Mouse (Mus musculus) regulatory T cell (primary cell): ENCODE results near the gene Foxr1.

ENCODE experiments used
- in situ Hi-C: fragments of 300-600 bp; cut with MboI, MseI; formaldehyde crosslinking; loops from one replicate; pipeline ENCODE4 v1.15.1; 2025; ENCODE audit warnings: high pct_unique_total_duplicates

Gene Foxr1

DNA sequence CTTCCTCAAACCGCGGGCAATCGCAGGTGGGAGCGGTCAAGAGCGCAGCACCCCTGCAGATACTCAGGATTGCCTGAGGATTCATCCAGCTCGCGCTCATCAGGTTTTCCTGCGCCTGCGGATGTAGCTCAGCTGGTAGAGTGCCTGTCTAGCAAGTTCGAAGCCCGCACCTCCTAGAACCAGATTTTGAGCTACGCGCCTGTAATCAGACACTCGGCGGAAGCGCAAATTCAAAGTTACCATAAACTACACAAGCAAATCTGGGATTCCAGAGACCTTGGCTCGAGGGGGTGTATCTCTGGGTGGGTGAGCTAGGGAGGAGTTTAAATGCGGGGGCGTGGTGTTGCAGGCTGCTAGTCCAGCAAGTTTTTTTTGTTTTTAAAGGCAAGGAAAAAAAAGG is at the start of gene Foxr1:
TSS of gene Foxr1 (minus strand) at position 176 of the 400 bp plus-strand sequence.
- in situ Hi-C loops = no loop called here

DNA sequence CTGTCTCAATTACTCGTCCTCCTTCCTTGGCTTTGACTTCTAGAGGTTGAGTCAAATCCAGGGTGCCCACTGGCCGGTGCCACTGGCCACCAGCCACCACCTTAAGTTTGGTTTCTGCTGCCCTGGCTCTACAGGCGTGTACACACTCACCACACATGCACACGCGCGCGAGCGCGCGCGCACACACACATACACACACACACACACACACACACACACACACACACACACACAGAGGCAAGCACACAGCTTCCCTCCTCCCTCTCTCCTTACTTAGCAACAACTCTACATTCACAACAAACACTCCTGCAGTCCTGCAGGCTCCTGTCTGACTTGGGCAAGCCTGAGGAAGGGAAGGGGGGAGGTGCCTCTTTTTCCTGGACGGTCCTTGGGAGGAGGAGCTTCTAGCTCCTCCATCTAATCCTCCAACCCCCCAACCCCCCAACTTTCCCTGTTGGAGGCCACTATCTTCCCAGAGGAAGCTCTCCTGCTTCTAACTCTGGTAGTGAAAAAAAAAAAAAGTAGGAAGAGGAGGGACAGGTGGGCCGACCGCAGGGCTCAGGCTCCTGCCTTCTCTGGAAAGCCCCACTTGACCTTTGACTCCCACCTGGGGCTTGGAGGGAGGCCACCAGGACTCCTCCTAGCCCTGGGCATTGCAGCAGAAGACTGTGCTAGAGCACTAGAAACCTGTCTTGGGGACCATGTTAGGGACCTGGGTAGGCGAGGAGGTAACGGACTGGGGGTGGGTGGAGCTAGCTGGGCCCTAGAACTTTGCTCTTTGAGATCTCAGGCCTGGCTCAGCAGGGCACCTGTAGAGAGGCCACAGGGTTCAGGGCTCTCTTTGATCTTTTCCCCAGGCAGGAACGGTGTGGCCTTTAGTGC is 49.4 kb upstream of the Foxr1 start:
- in situ Hi-C loops = no loop called here

- in situ Hi-C loops = no loop called here
Observed at GRCm38 (mm10) chr9:44489651-44490085, 48.7 kb upstream of the Foxr1 start.

GRCm38 (mm10) chr9:44488855-44489381 is 48.0 kb upstream of the Foxr1 start:
- in situ Hi-C loops = no loop called here

DNA sequence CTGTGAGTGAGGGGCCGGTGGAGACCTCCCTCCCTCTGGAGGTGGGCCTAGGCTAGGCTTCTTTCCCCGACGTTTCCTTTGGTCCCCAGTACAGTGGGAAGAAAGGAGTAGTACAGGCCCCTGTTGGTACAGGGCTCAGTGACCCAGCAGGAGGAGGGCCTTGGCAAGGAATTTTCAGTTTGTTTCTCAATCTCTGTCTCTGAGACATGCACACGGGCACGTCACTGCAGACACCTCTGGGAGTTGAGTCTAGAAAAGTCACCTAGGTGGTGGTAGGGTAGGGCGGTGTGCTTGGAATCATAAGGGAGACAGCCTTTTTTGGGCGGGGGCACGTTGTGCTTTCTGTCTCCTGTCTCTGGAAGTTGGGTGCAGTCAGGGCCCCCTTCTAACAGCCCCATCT is 47.5 kb upstream of the Foxr1 start:
- in situ Hi-C loops = no loop called here

DNA sequence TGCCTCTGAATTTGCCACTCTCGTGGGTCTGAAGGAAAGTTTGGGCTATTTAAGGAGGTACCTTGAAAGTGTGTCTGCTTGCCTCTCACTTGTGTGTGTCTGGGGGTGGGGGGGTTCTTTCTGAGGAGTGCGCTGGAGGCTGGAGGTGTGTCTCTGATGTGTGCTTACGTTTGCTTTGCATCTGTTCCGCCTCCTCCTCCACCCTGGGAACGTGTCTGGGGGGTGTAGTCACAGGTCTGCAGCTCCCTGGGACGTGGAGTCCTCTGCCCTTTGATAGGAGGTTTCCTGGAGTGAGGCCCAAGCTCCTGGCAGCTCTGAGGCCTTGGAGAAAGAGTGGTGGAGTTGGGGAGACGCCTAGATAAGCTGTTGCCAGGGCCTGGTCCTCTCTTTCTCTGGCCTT is 46.5 kb upstream of the Foxr1 start:
- in situ Hi-C loops = no loop called here

GRCm38 (mm10) chr9:44486741-44487421 is 45.9 kb upstream of the Foxr1 start:
- in situ Hi-C loops = no loop called here

- in situ Hi-C loops = no loop called here
Observed at GRCm38 (mm10) chr9:44486335-44486734, 45.4 kb upstream of the Foxr1 start.

GRCm38 (mm10) chr9:44485516-44486161 is 44.7 kb upstream of the Foxr1 start:
- in situ Hi-C loops = no loop called here

- in situ Hi-C loops = no loop called here
Observed at GRCm38 (mm10) chr9:44485105-44485515, 44.2 kb upstream of the Foxr1 start.

GRCm38 (mm10) chr9:44484311-44485104 is 43.6 kb upstream of the Foxr1 start:
- in situ Hi-C loops = no loop called here

DNA sequence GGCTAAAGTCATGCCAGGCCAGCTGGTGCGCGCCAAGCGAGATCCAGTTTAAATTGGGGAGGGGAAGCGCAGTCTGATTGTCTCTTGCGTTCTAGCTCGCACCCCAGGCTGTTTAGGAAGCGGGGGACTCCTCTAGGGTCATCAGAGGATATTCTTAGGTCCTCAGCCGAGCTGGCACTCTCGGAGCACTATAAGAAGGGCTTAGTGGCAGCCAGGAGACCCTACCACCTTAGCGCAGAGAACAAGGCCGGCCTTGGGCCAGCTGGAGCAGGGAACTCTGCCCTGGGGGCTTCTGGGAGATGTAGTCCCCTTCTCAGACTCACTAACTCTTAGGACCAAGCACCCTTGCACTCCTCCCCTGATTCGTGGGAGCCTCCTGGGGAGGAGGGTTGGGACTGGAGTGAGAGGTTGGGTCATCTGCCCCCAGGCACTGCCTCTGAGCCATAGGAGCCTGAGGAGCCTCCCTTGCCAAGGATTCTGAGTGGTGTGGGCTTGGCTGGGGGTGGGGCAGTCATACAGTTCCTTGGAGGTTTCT is 42.6 kb upstream of the Foxr1 start:
- in situ Hi-C loops = no loop called here

- in situ Hi-C loops = no loop called here
Observed at GRCm38 (mm10) chr9:44483041-44483509, 42.1 kb upstream of the Foxr1 start.

DNA sequence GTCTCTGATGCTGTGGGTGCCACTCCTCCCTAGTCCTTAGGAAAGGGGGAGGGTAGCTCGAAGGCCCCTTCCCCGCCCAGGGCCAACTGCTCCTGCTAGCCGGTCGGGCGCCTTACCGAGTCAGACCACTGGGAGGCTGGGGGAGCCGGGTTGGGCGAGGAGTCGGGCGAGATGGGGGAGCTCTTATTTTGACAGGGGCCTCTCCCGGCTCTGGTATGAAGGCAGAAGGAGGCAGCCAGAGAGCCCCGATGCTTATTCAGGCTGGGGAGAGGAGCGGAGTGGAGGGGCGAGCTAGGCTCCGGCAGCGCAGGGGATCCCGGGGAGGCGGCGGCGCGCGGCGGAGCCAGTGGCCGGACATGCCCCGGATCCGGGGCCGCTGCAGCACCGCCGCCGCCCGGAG is 41.6 kb upstream of the Foxr1 start, which contains the start of gene Bcl9l:
TSS of gene Bcl9l (plus strand) at position 274 of the 400 bp plus-strand sequence.
- in situ Hi-C loops = no loop called here

DNA sequence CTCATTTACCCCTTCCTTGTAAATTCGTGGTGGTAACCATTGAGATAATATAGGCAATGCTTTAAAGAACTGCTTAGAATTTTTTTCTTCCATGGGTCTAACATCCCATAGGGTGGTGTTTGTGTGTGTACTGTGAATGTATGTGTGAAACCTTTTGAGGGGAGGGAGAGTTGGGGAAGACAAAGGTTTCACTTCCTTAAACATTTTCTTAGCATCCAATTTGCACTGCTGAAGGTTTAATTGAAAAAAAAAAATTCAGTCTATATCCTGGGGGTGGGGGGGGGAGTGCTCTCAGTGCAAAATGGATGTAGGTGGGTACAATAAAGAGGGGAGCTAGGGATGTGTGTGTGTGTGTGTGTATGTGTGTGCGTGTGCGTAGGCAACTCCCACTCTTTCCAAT is 41.2 kb upstream of the Foxr1 start:
- in situ Hi-C loops = no loop called here

GRCm38 (mm10) chr9:44479628-44480428 is 38.9 kb upstream of the Foxr1 start:
- in situ Hi-C loops = no loop called here

DNA sequence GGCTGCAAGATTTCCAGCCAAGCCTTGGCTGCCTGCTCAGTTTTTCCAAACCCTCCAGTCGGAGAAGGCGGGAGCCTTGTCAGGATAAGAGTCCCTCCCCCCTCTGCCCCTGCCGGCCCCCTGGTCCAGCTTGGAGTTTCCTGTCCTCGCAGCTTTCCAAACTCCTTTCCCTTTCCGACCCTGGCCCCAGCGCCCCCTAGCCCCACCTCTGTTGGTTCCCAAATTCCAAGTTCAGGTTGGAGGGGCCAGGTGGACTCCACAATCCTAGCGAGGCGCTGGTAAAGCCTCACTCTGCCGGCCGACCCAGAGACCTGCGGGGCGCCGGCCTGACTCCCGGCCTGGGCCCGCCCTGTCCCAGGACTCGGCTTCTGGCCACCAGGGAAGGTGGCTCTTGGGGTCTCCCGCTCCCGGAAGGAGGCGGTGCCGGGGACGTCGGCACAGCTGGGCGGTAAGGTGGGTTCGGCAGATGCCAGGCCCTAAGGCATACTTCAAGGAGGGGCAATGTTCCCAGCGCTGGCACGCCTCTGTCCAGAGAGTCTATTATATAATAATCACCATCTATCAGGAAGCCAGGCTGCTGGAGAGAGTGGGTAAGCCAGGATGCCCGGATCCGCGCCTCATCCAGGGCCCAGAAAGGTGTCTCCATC is 38.1 kb upstream of the Foxr1 start:
- in situ Hi-C loops = no loop called here

- in situ Hi-C loops = no loop called here
Observed at GRCm38 (mm10) chr9:44478229-44478921, 37.4 kb upstream of the Foxr1 start.
